Comparison of ENCODE assay signal across 20 mouse cellular contexts in the genomic region with DNA sequence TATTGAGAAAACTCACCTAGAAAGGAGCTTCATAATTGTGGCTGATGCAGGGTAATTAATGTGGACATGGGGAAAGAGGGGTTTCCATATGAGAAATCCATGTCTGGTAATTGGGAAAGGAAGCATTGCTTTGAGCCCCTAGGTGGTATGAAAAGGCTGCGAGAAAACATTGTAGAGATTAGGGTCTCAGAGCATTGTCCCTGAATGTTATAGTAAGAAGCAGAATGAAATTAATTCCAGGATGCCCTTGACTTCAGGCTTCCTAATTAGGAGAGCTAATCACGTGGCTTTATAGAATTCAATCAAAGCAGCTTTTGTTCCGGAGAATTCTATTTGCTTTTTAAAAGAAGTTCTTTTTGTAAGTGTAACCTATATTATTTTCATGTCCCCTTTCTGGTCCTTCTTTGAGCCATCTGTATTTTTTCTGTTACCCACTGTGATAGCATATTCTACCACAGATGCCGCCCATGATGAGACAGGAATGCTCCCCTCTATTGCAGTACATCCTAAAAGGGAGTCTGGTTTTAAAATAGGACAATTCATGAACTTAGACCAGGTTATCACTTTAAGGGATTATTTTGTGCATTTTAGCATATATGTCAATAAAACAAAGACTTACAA.
DNase-seq lines count a peak whose midpoint lies in the region; ATAC-seq lines count a peak whose summit lies in the region.
"Had no signal": no experiment of that assay in that cellular context is flagged by ENCODE, and none has a peak within 500 bp of the region (broad histone marks: within the 10 kb centered on the region; RNA-seq: fewer than 3 reads in every experiment).

No protein-coding gene starts in this region.

- no peak overlapping the region for H3K9ac ChIP-seq in hindbrain, embryonic 14.5 days
- H3K9ac ChIP-seq in hindbrain, embryonic 13.5 days, result no peak overlapping the region
- H3K9ac ChIP-seq in heart, embryonic 11.5 days (ENCODE audit: low read depth, low read length), result no peak overlapping the region
- H3K9ac ChIP-seq: embryonic facial prominence, embryonic 15.5 days; heart, embryonic 12.5 days had no signal

- no peak for ATAC-seq in hindbrain, embryonic 14.5 days (ENCODE audit: low FRiP score)
- no peak for ATAC-seq in hindbrain, embryonic 13.5 days (ENCODE audit: low FRiP score)
- no peak for ATAC-seq in heart, embryonic 11.5 days (replicated peaks; ENCODE audit: insufficient number of reproducible peaks, low FRiP score, low TSS enrichment)
- ATAC-seq: forebrain, embryonic 16.5 days; hindbrain, embryonic 16.5 days; inflammation-experienced regulatory T-cells, adult 6 months; intestine, postnatal 0 days had no signal

- WGBS in hindbrain, embryonic 14.5 days, result 62% methylated on average over 4 of the region's 4 CpGs
- 56% methylated on average over 4 of the region's 4 CpGs for WGBS in hindbrain, embryonic 13.5 days
- WGBS in heart, embryonic 11.5 days (ENCODE audit: insufficient replicate concordance), result 81% methylated on average over 4 of the region's 4 CpGs

- peak; percentile 37 for DNase-seq in cerebellum, adult 9-11 months
- no peak for DNase-seq in cerebellum, postnatal 14 days
- DNase-seq in hindbrain, embryonic 14.5 days (ENCODE audit: low spot score), result no peak
- peak; percentile 39 for DNase-seq in retina, embryonic 14.5 days (ENCODE audit: low spot score)
- DNase-seq: adrenal gland, adult 2 months; adrenal gland, postnatal 25 days; embryo, embryonic 11 days; gastrocnemius, postnatal 14 days; heart, adult 2 months; kidney, adult 8-10 months had no signal

- peaks cover 25% of the 10 kb centered on the region for H3K27me3 ChIP-seq in hindbrain, embryonic 14.5 days (ENCODE audit: control insufficient read depth, insufficient read depth, low read length)
- peaks cover 40% of the 10 kb centered on the region for H3K27me3 ChIP-seq in hindbrain, embryonic 13.5 days
- no peaks in the 10 kb centered on the region for H3K27me3 ChIP-seq in heart, embryonic 11.5 days (ENCODE audit: control insufficient read depth, insufficient read depth, low read length)
- H3K27me3 ChIP-seq: embryonic facial prominence, embryonic 15.5 days; heart, embryonic 12.5 days had no signal

- peaks cover 14% of the 10 kb centered on the region for H3K4me1 ChIP-seq in hindbrain, embryonic 14.5 days (replicated peaks; ENCODE audit: control insufficient read depth, insufficient read depth, low read length)
- peaks cover 15% of the 10 kb centered on the region; the same call in 1 of the 2 replicates for H3K4me1 ChIP-seq in hindbrain, embryonic 13.5 days (replicated peaks)
- no peaks in the 10 kb centered on the region for H3K4me1 ChIP-seq in heart, embryonic 11.5 days (ENCODE audit: control insufficient read depth, insufficient read depth, low read length)
- H3K4me1 ChIP-seq: embryonic facial prominence, embryonic 15.5 days had no signal

- H3K27ac ChIP-seq in hindbrain, embryonic 14.5 days, result 0 out of 2 replicates have a peak overlapping the region, but pooled peaks have one; percentile 32
- H3K27ac ChIP-seq in hindbrain, embryonic 13.5 days, result no peak overlapping the region
- no peak overlapping the region for H3K27ac ChIP-seq in heart, embryonic 11.5 days (ENCODE audit: low read depth, low read length)
- H3K27ac ChIP-seq: embryonic facial prominence, embryonic 15.5 days; heart, adult 2 months; hindbrain, embryonic 10.5 days had no signal

- no peaks in the 10 kb centered on the region for H3K36me3 ChIP-seq in hindbrain, embryonic 14.5 days (replicated peaks; ENCODE audit: control insufficient read depth, insufficient read depth)
- H3K36me3 ChIP-seq in hindbrain, embryonic 13.5 days, result no peaks in the 10 kb centered on the region
- H3K36me3 ChIP-seq in heart, embryonic 11.5 days (ENCODE audit: control insufficient read depth, insufficient read depth, low read length), result no peaks in the 10 kb centered on the region
- H3K36me3 ChIP-seq: embryonic facial prominence, embryonic 15.5 days; heart, embryonic 12.5 days; hindbrain, embryonic 10.5 days had no signal

- H3K4me2 ChIP-seq in hindbrain, embryonic 14.5 days (replicated peaks), result no peak overlapping the region
- no peak overlapping the region for H3K4me2 ChIP-seq in hindbrain, embryonic 13.5 days
- H3K4me2 ChIP-seq in heart, embryonic 11.5 days, result no peak overlapping the region
- H3K4me2 ChIP-seq: embryonic facial prominence, embryonic 15.5 days; heart, embryonic 12.5 days had no signal

- H3K9me3 ChIP-seq in hindbrain, embryonic 14.5 days (ENCODE audit: control insufficient read depth, low read length), result 0 out of 2 replicates have a peak, but pooled peaks cover 5% of the 10 kb centered on the region
- H3K9me3 ChIP-seq in hindbrain, embryonic 13.5 days, result no peaks in the 10 kb centered on the region
- H3K9me3 ChIP-seq in heart, embryonic 11.5 days (replicated peaks; ENCODE audit: control insufficient read depth, low read length), result no peaks in the 10 kb centered on the region
- H3K9me3 ChIP-seq: embryonic facial prominence, embryonic 15.5 days; heart, embryonic 12.5 days; hindbrain, embryonic 10.5 days had no signal

- no peak overlapping the region for H3K4me3 ChIP-seq in hindbrain, embryonic 14.5 days (replicated peaks; ENCODE audit: low read length)
- H3K4me3 ChIP-seq in hindbrain, embryonic 13.5 days, result no peak overlapping the region
- no peak overlapping the region for H3K4me3 ChIP-seq in heart, embryonic 11.5 days (ENCODE audit: low read depth, low read length)
- H3K4me3 ChIP-seq: embryonic facial prominence, embryonic 15.5 days; erythroblast, embryonic 14.5 days; heart, adult 2 months; heart, embryonic 12.5 days; hindbrain, embryonic 10.5 days had no signal

Comparison
In these comparisons a context has a peak if more than half of its experiments do, and no peak if none do; other contexts are left out.
1. DNase-seq: peak in cerebellum, adult 9-11 months (single experiment) and retina, embryonic 14.5 days (single experiment); none in cerebellum, postnatal 14 days (0 of 2) and hindbrain, embryonic 14.5 days (single experiment).